Mouse (Mus musculus): ENCODE measurements around the gene Slc16a4.

The Slc16a4 gene

GRCm38 (mm10) chr3:107290764-107291381 lies at the start of gene Slc16a4:
TSS of gene Slc16a4 (plus strand) at chr3:107291230.
- peak; percentile 89 for DNase-seq

- no peak for DNase-seq
Observed at GRCm38 (mm10) chr3:107241389-107242094, 49.5 kb upstream of the Slc16a4 start.

- no peak for DNase-seq
Observed at GRCm38 (mm10) chr3:107246876-107247275, 44.2 kb upstream of the Slc16a4 start.

- no peak for DNase-seq
Observed at GRCm38 (mm10) chr3:107249042-107249441, 42.0 kb upstream of the Slc16a4 start.

GRCm38 (mm10) chr3:107250320-107250719 lies 40.7 kb upstream of the Slc16a4 start:
- no peak for DNase-seq

- DNase-seq = peak; percentile 21
Observed at GRCm38 (mm10) chr3:107252035-107252434, 39.0 kb upstream of the Slc16a4 start.

GRCm38 (mm10) chr3:107253925-107254324 lies 37.1 kb upstream of the Slc16a4 start:
- DNase-seq = no peak

GRCm38 (mm10) chr3:107255992-107256391 lies 35.0 kb upstream of the Slc16a4 start:
- DNase-seq = no peak

- DNase-seq = no peak
Observed at GRCm38 (mm10) chr3:107256724-107257123, 34.3 kb upstream of the Slc16a4 start.

- no peak for DNase-seq
Observed at GRCm38 (mm10) chr3:107257924-107258323, 33.1 kb upstream of the Slc16a4 start.

- DNase-seq = peak; percentile 43
Observed at GRCm38 (mm10) chr3:107260956-107261850, 29.8 kb upstream of the Slc16a4 start.

- peak; percentile 34 for DNase-seq
Observed at GRCm38 (mm10) chr3:107261851-107262165, 29.2 kb upstream of the Slc16a4 start.

GRCm38 (mm10) chr3:107266814-107267345 lies 24.1 kb upstream of the Slc16a4 start:
- DNase-seq = no peak

- DNase-seq = no peak
Observed at GRCm38 (mm10) chr3:107272433-107272832, 18.6 kb upstream of the Slc16a4 start.

- DNase-seq = peak; percentile 74
Observed at GRCm38 (mm10) chr3:107273820-107274219, 17.2 kb upstream of the Slc16a4 start.

GRCm38 (mm10) chr3:107275351-107275750 lies 15.7 kb upstream of the Slc16a4 start:
- DNase-seq = no peak

GRCm38 (mm10) chr3:107275996-107276395 lies 15.0 kb upstream of the Slc16a4 start:
- peak; percentile 24 for DNase-seq

- DNase-seq = no peak
Observed at GRCm38 (mm10) chr3:107276626-107277025, 14.4 kb upstream of the Slc16a4 start.

GRCm38 (mm10) chr3:107278479-107279269 lies 12.4 kb upstream of the Slc16a4 start, which contains the start of gene Lamtor5:
TSS of gene Lamtor5 (plus strand) at chr3:107278858.
- peak; percentile 92 for DNase-seq

GRCm38 (mm10) chr3:107286123-107286522 lies 4.9 kb upstream of the Slc16a4 start:
- no peak for DNase-seq

GRCm38 (mm10) chr3:107287346-107287745 lies 3.7 kb upstream of the Slc16a4 start:
- no peak for DNase-seq

- no peak for DNase-seq
Observed at GRCm38 (mm10) chr3:107295672-107296360, 4.8 kb downstream of the Slc16a4 start.

Measured in kidney, postnatal 14 days (tissue).